Mouse (Mus musculus): ENCODE measurements around the gene Prdm11.

The Prdm11 gene

DNA sequence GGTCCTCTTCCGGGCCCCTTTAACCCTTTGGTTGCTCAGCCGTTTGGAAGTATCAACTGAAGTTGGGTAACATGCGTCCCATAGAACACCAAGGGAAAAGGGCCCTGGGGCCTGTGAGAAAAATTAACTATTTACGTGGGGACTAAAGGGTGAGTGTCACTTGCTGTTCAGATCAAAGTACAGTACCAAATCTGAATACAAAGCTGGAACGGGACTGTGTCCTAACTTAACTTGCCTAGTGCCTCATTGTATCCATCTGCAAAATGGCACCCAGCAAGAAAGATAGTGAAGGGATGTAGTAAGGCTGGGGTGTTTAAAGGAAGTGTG is 505 bp upstream of the Prdm11 start:
- no peak for DNase-seq (ENCODE audit: extremely low read depth, low read depth, low spot score)

DNA sequence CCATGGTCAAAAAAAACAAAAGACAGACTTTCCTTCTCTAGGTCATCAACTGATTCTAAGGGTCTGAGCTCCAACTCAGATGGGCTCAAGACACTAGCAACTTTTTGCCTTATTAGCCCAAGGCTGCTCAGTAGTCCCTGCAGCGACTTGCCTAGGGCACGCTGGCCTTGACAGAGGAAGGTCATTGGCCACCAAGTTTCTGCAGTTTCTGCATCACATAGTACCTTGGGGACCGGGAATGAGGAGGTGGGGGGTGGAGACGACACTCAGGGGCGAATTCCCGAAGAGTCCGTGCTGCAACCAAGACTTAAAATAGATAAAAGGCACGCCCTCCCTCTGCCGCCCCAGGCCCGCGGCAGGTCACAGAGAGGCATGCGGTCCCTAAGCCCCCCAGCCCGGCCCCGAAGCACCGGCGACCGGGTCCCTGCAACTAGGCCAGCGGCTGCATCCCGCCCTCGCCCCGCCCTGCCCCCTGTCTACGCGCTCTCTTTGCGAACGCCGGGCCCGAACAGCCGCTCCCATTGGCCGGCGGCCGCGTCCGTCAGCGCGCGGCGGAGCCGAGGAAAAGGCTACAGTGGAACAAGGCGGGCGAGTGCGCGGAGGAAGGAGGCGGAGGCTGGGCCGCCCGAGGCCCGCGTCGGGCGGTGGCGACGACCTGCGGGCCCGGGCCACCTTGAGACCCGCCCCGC is 694 bp downstream of the Prdm11 start:
- DNase-seq (ENCODE audit: extremely low read depth, low read depth, low spot score) = no peak

DNA sequence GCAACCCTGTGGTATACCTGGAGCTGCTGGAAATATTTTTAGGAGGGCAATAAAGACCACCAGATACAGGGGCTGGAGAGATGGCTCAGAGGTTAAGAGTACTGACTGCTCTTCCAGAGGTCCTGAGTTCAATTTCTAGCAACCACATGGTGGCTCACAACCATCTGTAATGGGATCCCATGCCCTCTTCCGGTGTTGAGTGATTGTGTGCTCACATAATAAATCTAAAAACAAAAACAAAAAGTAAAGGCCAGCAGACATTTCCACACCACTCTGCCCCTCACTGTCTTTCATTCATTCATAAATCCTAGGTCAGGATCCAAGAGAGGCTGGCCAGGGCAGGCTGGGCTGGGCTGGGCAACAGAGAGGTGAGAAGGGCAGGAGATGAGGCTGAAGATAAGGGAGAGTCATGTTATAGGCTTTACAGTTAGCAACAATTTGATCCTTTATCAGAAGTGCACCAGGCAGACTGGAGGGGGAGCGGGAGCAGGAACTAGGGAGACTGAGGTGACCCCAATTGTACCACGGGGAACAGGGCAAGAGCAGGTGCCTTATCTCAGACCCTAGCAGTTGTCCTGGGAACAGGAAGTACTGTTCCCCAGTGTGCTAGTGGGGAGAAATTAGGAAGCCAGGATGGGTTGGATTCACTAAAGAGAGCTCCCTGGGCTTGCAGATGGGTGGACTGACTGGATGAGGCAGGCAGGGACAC is 2.4 kb downstream of the Prdm11 start:
- no peak for DNase-seq (ENCODE audit: extremely low read depth, low read depth, low spot score)

- DNase-seq (ENCODE audit: extremely low read depth, low read depth, low spot score) = no peak
These were observed 4.5 kb downstream of the Prdm11 start for GRCm38 (mm10) chr2:93041470-93041869.

DNA sequence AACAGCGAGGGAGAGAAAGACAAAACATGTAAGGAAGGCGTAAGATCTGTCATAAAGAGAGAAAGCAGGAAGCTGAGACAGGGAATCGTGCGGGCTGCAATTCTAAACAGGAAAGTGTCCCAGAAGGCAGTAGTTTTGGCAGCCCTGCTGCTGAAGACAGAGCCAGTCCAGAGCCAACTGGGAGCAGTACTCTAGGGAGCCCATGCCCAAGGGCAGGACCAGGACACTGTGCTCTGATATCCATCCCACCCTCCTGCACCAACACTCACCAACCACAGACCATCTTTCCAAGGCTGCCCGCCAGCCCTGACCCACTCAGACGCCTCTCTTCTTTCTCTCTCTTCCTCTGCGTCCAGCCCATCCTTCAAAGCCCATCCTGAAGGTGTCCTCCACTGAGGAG is 5.1 kb downstream of the Prdm11 start:
- DNase-seq (ENCODE audit: extremely low read depth, low read depth, low spot score) = no peak

GRCm38 (mm10) chr2:93039706-93040105 is 6.3 kb downstream of the Prdm11 start:
- no peak for DNase-seq (ENCODE audit: extremely low read depth, low read depth, low spot score)

GRCm38 (mm10) chr2:93039043-93039442 is 6.9 kb downstream of the Prdm11 start:
- no peak for DNase-seq (ENCODE audit: extremely low read depth, low read depth, low spot score)

- no peak for DNase-seq (ENCODE audit: extremely low read depth, low read depth, low spot score)
These were observed 10.3 kb downstream of the Prdm11 start for GRCm38 (mm10) chr2:93035631-93036030.

GRCm38 (mm10) chr2:93032651-93033050 is 13.3 kb downstream of the Prdm11 start:
- no peak for DNase-seq (ENCODE audit: extremely low read depth, low read depth, low spot score)

DNA sequence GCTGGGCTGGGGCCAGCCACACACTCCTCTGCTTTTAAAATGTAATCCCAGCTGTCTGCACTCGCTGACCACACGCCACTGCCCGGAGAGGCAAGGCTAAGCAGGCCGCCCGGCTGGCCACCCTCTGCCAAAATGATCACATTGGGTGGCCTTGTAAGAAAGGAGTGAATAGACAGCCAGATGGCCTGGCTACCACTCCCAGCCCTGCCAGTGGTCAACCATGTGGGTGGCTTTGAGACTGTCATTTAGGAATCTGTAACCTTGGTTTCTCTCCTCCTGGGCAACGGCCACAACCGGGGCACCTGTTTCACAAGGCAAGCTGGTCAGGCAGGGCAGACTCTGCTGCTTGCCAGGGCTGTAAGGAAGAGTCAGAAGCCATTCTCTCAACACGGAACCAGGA is 13.9 kb downstream of the Prdm11 start:
- DNase-seq (ENCODE audit: extremely low read depth, low read depth, low spot score) = no peak

DNA sequence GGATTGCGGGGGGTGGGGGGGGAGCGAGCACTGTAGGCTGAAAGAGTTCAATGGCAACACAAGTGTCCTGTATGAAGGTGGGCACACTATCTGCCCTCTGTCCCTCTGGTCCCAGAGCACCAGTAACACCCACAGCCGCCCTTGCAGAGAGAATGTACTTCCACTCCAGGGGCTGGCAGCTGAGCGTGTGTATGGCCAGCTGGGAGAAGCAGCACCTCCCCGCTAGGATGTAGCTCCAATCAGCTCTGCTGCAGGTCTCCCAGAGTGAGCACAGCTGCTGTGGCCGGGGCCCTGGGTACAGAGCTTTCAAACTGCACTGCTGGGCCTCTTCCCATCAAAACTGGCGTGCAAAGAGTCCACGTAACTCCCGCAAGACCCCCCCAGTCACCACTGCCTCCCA is 14.9 kb downstream of the Prdm11 start:
- no peak for DNase-seq (ENCODE audit: extremely low read depth, low read depth, low spot score)

DNA sequence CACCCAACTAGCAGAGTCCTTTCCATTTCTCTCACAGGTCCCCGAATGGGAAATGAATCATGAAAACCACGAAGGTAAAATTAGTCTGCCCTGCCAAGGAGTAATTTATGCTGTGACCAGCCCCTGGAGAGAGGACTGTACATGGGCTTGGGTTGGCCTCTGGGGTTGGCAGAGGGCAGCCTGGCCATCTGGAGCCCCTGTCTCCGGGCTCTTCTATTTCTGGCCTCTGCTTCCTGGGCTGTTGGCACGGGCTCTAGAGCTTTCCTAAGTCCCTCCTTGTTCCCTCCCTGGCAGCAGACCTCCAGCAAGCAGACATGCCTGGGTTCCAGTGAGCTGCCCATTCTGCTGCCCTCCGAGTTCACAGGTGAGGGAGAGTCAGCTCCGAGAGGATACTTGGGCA is 15.9 kb downstream of the Prdm11 start:
- no peak for DNase-seq (ENCODE audit: extremely low read depth, low read depth, low spot score)

- DNase-seq (ENCODE audit: extremely low read depth, low read depth, low spot score) = no peak
These were observed 16.5 kb downstream of the Prdm11 start for GRCm38 (mm10) chr2:93029267-93030060.

DNA sequence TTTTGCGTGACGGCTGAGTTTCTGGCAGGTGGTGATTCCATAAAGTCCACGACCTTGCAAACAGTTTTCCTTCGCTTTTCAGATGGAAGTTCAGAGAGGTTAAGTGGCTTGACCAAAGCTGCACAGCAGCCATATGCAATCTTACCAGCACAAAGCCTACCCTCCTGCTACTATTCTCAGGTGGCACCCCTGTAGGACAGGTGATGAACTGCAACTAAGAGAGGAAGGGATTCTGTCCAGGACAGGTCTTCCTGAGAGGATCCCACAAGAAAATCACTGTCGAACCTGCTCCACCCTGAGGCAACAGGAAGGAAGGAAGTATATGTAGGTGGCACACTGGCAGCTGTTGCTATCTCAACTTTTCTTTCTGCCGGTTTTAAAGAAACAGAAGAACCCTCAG is 17.1 kb downstream of the Prdm11 start:
- no peak for DNase-seq (ENCODE audit: extremely low read depth, low read depth, low spot score)

DNA sequence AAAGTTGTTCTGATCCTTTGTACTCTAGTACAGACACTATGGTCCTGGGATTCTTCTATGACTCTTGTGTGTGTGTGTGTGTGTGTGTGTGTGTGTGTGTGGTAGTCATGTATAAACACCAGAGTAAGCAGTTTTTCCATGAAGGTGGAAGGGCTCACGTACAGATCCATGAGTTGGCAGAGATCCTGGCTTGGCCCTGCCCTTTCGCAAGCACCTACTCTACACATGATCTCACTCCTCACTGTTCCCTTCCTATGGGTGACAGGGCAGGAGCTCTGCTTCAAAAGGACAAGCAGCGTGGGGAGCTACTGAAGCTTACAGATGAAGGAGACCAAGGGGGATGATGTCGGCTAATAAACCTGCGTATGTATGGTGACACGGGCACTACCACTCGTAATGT is 18.3 kb downstream of the Prdm11 start:
- DNase-seq (ENCODE audit: extremely low read depth, low read depth, low spot score) = no peak

DNA sequence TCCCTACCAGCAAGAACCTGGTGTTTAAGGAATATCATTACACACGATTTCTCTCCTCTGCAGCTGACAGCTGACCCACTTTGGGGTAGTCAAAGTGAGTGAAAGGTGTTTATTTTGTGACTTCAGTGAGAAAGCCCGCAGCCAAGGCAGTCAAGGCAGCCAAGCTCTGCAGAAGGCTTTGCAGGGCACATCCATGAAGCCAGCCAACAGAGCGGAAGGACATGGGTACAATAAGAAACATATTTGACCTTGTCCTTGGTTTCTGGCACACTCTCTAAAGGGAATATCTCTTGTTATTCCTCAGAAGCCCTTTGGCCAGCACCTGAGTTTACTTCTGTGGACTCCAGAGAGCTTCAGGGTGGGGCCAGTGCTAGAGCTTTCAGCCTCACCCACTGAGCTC is 21.5 kb downstream of the Prdm11 start:
- no peak for DNase-seq (ENCODE audit: extremely low read depth, low read depth, low spot score)

- no peak for DNase-seq (ENCODE audit: extremely low read depth, low read depth, low spot score)
These were observed 27.1 kb downstream of the Prdm11 start for GRCm38 (mm10) chr2:93018854-93019253.

- no peak for DNase-seq (ENCODE audit: extremely low read depth, low read depth, low spot score)
These were observed 28.8 kb downstream of the Prdm11 start for GRCm38 (mm10) chr2:93017151-93017550.

- DNase-seq (ENCODE audit: extremely low read depth, low read depth, low spot score) = no peak
These were observed 30.9 kb downstream of the Prdm11 start for GRCm38 (mm10) chr2:93015041-93015440.

DNA sequence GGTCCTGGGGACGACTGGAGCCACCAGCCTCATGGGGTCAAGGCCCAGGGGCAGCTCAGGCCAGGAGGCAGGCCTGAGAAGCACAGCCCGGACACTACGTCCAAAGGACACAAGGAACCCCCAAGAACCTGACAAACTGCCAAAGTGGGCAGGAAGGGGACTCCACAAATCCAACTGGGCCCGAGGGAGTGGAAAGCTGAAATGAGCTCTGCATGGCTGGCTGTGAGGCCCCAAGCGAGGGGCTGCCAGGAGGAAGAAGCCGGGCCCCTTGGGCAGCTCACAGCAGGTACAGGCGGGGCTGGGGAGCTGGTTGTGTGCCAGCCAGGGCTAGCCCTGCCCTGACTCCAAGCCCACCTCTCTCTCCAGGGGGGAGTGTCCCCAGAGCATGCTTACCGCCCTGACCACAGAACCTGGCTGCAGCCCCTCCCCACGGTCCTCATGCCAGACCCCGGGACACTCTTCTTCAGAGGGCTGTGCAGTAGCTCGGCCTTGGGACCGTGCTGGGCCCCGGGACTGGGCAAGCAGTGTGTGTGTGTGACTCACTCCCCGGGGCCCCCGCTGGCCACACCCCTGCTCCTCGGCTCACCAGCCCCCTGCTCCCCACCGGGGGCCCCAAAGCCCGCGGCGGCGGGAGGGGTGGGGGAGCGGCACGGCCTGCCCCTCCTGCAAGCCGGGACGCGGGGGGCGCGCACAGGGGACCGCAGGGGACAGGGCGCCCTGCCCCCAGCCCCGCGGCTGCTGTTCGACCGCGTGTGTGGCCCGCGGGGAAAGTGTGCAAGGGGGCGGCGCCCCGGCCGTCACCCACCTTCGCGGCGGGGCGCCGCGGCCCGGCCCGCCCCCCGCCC is 31.7 kb downstream of the Prdm11 start:
- DNase-seq (ENCODE audit: extremely low read depth, low read depth, low spot score) = no peak

DNA sequence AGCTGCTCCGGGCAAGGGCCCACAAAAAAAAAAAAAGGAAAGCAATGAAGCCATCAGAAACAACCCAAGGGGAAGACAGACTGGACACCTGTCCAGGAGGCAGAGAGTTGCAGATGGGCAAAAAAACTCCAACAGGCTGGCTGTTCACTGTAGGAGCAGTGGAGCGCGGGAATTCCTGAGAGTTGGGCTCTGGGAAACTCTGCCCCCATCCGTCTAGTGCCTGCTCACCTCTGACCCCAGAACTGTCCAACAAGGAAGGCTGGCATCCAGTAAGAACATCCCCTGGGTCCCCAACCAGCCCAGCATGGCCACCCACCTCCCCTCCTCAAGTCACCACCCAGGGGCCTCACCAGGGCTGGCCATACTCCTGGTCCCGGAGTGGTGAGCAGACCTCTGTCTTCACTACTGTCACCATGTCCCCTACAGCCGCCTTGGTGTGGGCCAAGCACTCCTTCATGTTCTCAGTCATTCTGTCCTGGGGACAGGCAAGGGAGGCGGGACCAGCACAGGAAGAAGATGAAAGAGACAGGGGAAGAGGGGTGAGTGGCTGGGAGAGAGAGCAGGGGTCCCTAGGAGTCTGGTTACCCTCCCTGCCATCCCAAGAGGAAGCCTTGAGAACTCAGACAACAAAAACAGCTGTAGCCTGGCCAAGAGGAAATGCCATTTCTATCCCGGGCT is 32.4 kb downstream of the Prdm11 start:
- DNase-seq (ENCODE audit: extremely low read depth, low read depth, low spot score) = no peak

Measured in fat pad, adult 2 months (tissue).